Mouse (Mus musculus): ENCODE measurements around the gene Grasp. TPM values are rescaled to one million over a fixed set of nuclear protein-coding genes. Genes with fewer than 3 reads are reported as not detected.
A peak's percentile ranks its signal among the peaks of the same experiment; 100 is the strongest.

Grasp gene
- total RNA-seq, 1 experiment from 2014 or later: 0.81 TPM

DNA sequence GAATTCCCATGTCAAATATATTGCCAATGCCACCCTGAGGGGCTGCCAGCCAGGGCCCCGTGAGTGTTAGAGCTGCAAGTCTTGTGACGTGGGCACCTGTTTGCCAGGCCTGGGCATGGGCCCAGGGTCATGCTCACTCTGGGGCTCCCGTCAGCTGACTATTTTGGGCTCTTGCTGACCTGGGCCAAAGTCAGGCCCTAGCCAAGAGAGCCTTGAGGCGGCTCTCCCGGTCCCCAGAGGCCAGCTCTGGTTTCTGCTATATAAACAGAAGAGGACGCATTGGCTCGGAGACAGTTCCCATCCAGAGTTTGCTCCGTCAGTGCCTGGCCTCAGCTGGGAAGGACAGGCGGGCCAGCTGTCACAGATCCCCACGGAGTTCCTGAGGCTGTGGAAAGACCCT, 36.4 kb downstream of the Grasp start:
- ATAC-seq (ENCODE audit: extremely low read depth, insufficient number of reproducible peaks, low FRiP score, poor library complexity, severe bottlenecking): no peak

DNA sequence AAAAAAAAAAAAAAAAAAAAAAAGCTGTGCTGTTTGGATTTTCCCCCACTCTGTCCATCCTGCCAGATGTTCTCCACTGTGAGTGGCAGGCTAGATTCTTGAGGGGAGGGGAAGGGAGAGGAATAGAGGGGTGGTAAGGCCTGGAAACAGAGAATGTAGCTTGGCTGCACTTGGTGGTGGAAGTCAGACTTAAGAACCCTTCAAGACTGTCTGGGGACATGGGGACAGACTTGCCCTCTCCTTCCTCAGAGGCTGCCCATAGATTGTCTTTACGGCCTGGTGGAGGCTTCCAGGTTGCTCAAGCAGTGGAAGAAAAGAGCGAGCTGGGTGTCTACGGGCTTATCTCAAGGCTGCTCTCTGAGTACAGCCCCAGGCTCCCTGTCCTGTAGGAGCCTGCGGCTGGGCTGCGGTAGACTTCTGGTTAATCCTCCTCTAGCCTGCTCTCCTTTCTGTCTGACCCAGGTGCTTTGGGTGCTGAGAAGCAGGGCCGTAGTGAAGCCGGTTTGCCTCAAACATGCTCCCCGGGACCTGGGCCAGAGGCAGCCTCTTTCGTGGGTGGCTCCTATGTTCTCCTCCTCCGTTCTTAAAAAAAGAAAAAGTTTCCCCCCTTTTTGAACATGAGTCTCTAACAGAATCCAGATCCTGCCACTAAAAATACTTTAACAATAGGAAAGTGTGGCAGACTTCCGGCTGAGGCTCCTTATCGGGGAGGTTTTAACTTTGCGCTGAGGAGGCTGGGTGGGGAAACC, 37.1 kb downstream of the Grasp start:
- no peak for ATAC-seq (ENCODE audit: extremely low read depth, insufficient number of reproducible peaks, low FRiP score, poor library complexity, severe bottlenecking)

DNA sequence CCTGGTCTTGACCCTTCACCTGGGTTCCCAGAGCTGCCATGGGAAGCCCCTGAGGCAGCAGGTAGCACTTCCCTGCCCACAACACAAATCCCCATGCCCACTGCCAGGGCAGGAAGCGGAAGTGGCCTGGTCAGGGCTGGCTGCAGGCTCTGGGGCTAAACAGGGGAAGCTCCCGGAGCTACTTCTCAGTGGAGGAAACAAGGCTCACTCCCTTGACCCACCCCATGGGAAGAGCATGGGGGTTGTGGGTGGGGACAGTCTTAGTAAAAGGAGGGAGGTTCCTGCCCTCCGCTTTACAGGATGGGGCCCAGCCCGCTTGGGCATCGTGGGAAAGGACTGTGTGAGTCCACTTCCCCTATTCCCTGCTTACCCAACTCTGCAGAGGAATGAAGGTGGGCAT, 38.5 kb downstream of the Grasp start:
- ATAC-seq (ENCODE audit: extremely low read depth, insufficient number of reproducible peaks, low FRiP score, poor library complexity, severe bottlenecking): peak; percentile 54

DNA sequence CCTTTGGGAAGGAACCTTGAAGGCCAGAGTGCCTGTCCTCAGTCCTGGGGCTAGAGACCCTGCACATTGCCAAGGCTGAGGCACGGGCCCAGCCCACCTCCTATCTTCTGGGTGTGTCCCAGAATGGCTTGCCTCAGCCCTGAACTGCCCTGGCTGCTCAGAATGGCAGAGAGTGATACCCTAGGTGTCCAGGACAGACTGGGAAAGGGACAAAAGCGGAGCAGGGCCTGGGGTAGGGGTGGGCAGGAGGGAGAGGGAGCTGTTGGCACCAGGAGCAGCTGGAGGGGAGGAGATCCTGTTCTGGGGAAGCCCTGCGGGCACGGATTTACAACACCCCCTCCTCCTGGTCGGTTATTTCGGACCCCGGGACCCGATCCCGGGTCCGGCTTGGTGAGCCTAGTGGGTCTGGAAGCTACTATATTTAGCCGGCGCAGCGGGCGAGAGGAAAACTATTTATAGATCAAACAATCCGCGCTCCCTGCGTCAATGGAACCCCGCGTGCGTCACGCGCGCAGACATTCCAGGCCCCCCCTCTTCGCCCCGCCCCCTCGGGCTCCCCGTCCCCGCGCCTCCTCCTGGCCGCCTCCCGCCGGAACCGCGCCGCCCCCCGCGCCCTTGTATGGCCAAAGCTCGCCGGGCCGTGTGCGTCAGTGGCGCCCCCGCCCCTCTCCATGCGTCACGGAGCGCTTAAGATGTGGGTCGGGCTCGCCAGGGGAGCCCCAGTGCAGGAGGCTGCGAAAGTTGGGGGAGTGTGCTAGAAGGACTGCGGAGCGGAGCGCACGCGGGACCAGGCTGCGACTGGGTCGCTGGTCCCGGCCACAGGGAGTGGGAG, 42.4 kb downstream of the Grasp start:
- peak; percentile 75 for ATAC-seq (ENCODE audit: extremely low read depth, insufficient number of reproducible peaks, low FRiP score, poor library complexity, severe bottlenecking)

DNA sequence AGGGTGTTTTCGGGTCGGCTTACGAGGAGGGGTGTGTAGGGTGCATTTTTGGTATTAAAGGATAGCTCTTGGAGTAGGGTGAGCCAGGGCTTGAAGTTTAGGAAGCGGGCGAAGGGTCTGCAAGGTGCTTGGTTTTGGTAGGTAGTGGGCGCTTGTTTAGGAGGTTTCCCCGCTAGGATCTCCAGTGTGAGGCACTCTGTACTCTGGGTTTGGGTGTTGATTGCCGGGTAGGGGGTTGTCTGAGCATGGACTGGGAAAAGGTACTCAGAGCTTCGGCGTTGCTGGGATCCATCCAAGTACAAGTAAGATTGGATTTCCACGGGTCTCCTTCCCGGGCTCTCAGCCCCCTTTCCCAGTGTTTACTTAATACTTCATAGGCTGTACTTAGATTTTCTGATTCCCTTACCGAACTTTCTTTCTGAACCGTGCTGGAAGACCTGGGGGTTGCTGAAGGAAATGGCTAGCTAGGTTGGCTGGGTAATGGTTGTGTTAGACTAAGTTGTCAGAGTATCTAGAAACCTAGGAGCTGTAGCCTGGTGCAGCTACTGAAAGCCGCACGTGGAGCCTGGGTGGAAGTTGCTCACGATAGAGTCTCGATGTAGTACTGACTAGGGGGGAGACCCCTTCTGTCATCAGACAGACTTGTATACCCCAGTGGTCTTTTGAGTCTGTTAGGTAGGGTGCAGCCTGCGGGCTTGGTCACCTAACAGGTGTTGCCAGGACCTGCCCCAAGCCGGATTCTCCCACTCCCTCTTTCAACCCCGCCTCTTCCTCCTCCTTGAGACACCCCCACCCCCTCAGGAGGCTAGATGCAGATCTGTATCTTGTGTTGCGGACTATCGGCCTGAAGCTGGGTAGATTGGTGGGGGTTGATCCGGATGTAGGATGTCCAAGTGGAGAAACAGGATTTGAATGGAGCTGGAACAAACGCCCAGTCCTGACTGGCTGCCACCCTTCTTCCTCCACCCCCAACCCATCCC, 43.4 kb downstream of the Grasp start:
- ATAC-seq (ENCODE audit: extremely low read depth, insufficient number of reproducible peaks, low FRiP score, poor library complexity, severe bottlenecking): no peak

DNA sequence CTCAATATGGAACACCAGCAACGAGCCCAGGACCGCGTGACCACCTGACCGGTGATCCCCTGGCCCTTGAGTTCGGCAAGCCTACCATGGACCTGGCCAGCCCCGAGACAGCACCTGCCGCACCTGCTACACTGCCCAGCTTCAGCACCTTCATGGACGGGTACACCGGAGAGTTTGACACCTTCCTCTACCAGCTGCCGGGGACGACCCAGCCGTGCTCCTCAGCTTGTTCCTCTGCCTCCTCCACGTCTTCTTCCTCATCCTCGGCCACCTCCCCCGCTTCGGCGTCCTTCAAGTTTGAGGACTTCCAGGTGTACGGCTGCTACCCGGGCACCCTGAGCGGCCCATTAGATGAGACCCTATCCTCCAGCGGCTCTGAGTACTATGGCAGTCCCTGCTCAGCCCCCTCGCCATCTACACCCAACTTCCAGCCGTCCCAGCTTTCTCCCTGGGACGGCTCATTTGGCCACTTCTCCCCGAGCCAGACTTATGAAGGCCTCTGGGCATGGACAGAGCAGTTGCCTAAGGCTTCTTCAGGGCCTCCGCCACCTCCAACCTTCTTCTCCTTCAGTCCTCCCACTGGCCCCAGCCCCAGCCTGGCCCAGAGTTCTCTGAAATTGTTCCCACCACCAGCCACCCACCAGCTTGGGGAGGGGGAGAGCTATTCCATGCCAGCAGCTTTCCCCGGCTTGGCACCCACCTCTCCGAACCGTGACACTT, 46.3 kb downstream of the Grasp start:
- no peak for ATAC-seq (ENCODE audit: extremely low read depth, insufficient number of reproducible peaks, low FRiP score, poor library complexity, severe bottlenecking)

DNA sequence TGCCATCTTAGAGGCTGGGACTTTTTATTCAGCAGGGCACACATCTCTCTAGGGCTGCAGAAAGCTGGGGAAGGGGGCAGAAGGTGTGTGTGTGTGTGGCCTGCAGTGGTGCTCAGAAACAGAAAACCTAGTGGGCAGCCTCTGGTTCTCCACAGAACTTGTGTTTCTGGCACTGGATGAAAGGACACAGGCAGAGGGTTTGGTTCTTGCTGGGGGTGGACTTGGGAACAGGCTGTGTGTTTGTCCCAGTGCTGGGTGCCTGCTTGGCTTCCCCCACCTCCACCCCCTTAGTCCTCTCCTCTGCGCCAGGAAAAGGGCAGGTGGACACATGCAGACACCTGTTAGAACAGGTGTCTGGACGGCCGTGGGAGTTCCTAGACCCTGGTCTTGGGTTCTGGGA, 47.1 kb downstream of the Grasp start:
- no peak for ATAC-seq (ENCODE audit: extremely low read depth, insufficient number of reproducible peaks, low FRiP score, poor library complexity, severe bottlenecking)

DNA sequence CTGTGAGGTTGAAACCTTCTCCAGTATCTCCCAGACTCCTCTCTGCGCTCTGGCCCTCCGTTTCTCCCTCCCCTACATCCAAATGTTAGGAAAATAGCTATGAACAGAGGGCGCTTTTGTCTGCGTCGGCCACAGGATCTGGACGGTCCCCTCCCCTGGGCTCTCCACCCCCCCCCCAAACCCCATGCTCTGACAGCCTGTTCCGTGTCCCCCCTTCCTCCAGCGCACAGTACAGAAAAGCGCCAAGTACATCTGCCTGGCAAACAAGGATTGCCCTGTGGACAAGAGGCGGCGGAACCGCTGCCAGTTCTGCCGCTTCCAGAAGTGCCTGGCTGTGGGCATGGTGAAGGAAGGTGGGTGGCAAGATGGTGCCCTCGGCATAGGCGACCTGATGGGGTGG, 47.5 kb downstream of the Grasp start:
- ATAC-seq (ENCODE audit: extremely low read depth, insufficient number of reproducible peaks, low FRiP score, poor library complexity, severe bottlenecking): no peak

DNA sequence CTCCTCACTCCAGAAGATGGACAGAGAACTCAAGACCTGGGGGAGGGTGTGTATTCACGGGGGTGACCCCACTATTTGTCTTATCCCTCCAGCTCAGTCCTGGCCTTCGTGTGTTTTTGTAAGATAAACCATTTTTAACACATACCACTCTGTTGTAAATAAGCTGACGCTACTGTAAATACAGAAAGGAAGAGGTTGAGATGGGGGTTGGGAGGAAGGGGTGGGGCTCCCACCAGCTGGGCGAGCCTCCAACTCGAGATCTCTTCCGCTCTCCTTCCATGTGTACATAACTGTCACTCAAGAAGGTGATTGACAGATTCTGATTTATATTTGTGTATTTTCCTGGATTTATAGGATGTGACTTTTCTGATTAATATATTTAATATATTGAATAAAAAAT, 50.4 kb downstream of the Grasp start:
- no peak for ATAC-seq (ENCODE audit: extremely low read depth, insufficient number of reproducible peaks, low FRiP score, poor library complexity, severe bottlenecking)

DNA sequence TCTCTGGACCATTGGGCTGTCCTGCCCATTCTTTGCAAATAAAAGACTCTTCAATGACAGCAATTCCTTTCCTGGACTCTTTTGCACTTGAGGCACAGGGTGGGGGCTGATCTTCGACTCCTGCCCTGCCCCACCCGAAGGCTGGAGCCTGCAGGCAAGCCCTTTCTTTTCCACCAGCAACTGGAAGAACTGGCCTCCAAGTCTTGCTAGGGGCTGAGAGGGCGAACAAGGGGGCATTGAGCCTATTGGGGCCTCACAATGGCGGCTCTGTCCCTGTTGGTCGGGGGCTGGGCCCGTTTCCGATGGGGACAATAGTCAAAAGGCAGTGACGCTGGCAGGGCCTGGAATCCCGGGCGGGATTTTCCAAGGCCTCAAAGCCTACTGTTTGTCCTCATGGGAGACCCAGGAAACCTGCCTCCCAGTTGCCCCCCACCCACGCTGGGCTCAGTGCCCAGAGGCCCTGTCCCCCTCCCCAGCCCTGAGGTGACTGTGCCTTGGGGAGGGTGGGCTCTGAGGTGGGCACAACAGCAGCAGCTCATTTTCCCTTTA, 53.4 kb downstream of the Grasp start:
- no peak for ATAC-seq (ENCODE audit: extremely low read depth, insufficient number of reproducible peaks, low FRiP score, poor library complexity, severe bottlenecking)

DNA sequence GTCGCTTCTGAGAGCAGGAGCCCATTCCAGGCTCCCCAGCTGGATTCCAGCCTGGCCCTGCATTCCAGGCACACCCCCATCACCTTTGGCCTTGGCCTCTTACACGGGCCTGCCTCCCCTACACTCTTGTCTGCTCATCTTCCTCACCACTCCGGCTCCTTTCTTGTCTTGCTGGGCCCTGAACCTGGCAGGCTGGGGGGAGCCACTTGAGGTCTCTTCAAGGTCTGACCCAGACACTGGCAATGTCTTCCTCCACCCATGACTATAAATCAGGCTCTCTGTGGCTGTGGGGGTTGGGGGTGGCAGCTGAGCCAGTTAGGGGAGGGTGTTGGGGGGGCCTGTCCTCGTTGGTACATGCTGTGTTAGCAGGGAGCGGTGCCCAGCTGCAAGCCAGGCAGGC, 54.6 kb downstream of the Grasp start:
- no peak for ATAC-seq (ENCODE audit: extremely low read depth, insufficient number of reproducible peaks, low FRiP score, poor library complexity, severe bottlenecking)

DNA sequence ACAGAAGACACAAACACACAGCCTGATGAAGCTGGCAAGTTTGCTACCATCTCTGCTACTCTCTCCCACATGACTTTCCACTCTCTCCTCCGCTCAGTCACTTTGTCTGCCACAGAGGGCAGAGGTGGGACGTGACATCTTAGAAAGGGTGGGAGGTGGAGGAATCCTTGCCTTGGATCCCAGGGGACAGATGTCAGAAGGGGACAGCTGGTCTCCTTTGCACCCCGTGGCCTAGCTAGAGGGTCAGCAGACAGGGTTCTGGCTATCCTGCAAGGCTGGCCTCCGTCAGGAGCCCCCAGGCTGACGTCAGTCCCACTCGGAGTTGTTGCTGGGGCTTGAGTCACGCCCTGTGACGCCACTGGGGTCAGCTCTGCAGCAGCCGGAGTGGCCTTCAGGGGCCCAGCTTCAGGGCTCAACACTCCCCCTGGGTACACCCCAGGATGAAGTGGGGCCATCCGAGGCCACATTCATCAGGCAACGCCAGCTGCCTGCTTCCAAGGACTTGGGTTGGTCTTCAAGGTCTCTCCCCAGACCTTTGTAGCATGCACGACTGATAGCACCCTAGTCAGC, 55.5 kb downstream of the Grasp start:
- ATAC-seq (ENCODE audit: extremely low read depth, insufficient number of reproducible peaks, low FRiP score, poor library complexity, severe bottlenecking): no peak

Other genes with a start within 250 kb of the Grasp start
- not detected in 2 replicates for gene Gm47841, start 176.8 kb upstream of the Grasp start, total RNA-seq (2017)
- gene Fignl2, start 145.6 kb upstream of the Grasp start, total RNA-seq (2017): 0.12 TPM in 1 of 2 replicates, not detected in the other
- gene Ankrd33, start 108.4 kb upstream of the Grasp start, total RNA-seq (2017): not detected in 2 replicates
- gene Acvrl1, start 95.7 kb upstream of the Grasp start, total RNA-seq (2017): 2.7 and 6.1 TPM in 2 replicates
- 22.0 and 23.1 TPM in 2 replicates for gene Acvr1b, start 50.1 kb upstream of the Grasp start, total RNA-seq (2017)
- 185 and 187 TPM in 2 replicates for gene Nr4a1, start 30.1 kb downstream of the Grasp start, total RNA-seq (2017)
- gene Atg101, start 60.1 kb downstream of the Grasp start, total RNA-seq (2017): 61.0 and 68.8 TPM in 2 replicates
- gene 6030408B16Rik, start 69.0 kb downstream of the Grasp start, total RNA-seq (2017): 0.70 and 0.98 TPM in 2 replicates
- 31.7 and 34.7 TPM in 2 replicates for gene Krt80, start 146.0 kb downstream of the Grasp start, total RNA-seq (2017)
- 8.6 and 9.6 TPM in 2 replicates for gene Krt7, start 186.9 kb downstream of the Grasp start, total RNA-seq (2017)
- not detected in 2 replicates for gene Krt87, start 214.6 kb downstream of the Grasp start, total RNA-seq (2017)
- gene Krt88, start 223.6 kb downstream of the Grasp start, total RNA-seq (2017): not detected in 2 replicates
- gene Krt81, start 239.6 kb downstream of the Grasp start, total RNA-seq (2017): not detected in 2 replicates
- 5.8 and 7.0 TPM in 2 replicates for gene Krt86, start 249.3 kb downstream of the Grasp start, total RNA-seq (2017)

Measured in neutrophil, adult 5-6 weeks (primary cell).